Mouse (Mus musculus) ES-Bruce4 (cell line): ENCODE results near the gene Wscd2. TPM values are rescaled to one million over a fixed set of nuclear protein-coding genes. Genes with fewer than 3 reads are reported as not detected.

ENCODE experiments used
- H3K27ac ChIP-seq: 2 replicates; pipeline ENCODE4 v1.5.1; 2012; ENCODE audit warnings: low read length, inconsistent platforms; ENCODE audit not compliant: insufficient read depth
- H3K27me3 ChIP-seq: 2 replicates; pipeline ENCODE4 v1.6.1; 2012; ENCODE audit warnings: mild to moderate bottlenecking, low read length, inconsistent platforms; ENCODE audit not compliant: control insufficient read depth, poor library complexity, insufficient read depth, severe bottlenecking
- H3K36me3 ChIP-seq: 2 replicates; pipeline ENCODE4 v1.6.1; 2012; ENCODE audit warnings: inconsistent platforms, mild to moderate bottlenecking, low read length, moderate library complexity; ENCODE audit not compliant: control insufficient read depth, poor library complexity, insufficient read depth, severe bottlenecking
- H3K4me1 ChIP-seq: one replicate; pipeline ENCODE4 v1.8.1; 2011; ENCODE audit warnings: low read length; ENCODE audit not compliant: control insufficient read depth, insufficient read depth
- H3K4me3 ChIP-seq: 2 replicates; pipeline ENCODE4 v1.5.1; 2011; ENCODE audit warnings: low read depth, mild to moderate bottlenecking, low read length
- H3K9ac ChIP-seq: 2 replicates; pipeline ENCODE4 v1.6.1; 2012; ENCODE audit warnings: low read depth, mild to moderate bottlenecking, inconsistent platforms; ENCODE audit not compliant: poor library complexity, severe bottlenecking
- H3K9me3 ChIP-seq: replicated peaks from 2 replicates; pipeline ENCODE4 v1.6.1; 2012; ENCODE audit warnings: mild to moderate bottlenecking, low read length, inconsistent platforms; ENCODE audit not compliant: control insufficient read depth, poor library complexity, insufficient read depth, severe bottlenecking
- CTCF ChIP-seq: IDR thresholded peaks from one replicate; pipeline ENCODE4 v1.8.1; 2011; ENCODE audit warnings: low read depth, low read length
- EP300 ChIP-seq: IDR thresholded peaks from 2 replicates; pipeline ENCODE4 v1.6.1; 2011; ENCODE audit warnings: low read depth, low read length; ENCODE audit not compliant: insufficient read depth
- POLR2A ChIP-seq: IDR thresholded peaks from one replicate; pipeline ENCODE4 v1.8.1; 2011; ENCODE audit warnings: low read length; ENCODE audit not compliant: insufficient read depth
- polyA plus RNA-seq: library from polyadenylated mRNA; stranded (reverse); fragments of >200 nt; gene quantifications from 2 replicates; pipeline ENCODE4 v1.2.4, GENCODE M21; 2011; ENCODE audit warnings: low read depth; ENCODE audit not compliant: missing spikeins, insufficient read depth, insufficient read length

Wscd2 gene
- 2.3 and 3.1 TPM in 2 replicates for polyA plus RNA-seq

GRCm38 (mm10) chr5:113490033-113490432, at the start of gene Wscd2:
Gene Wscd2, plus strand, starts transcription at chr5:113490333.
- Histone ChIP-seq H3K27ac (no peak within 1 kb of the TSS), H3K9me3 (no peaks in the 10 kb centered on the region), H3K36me3 (no peaks in the 10 kb centered on the region), H3K27me3 (no peaks in the 10 kb centered on the region), H3K9ac (peak within 1 kb of the TSS; percentile 49), H3K4me3 (peak within 1 kb of the TSS; percentile 59), H3K4me1 (no peaks in the 10 kb centered on the region)
- TF ChIP-seq CTCF (no peak), POLR2A (no peak), EP300 (no peak)

DNA sequence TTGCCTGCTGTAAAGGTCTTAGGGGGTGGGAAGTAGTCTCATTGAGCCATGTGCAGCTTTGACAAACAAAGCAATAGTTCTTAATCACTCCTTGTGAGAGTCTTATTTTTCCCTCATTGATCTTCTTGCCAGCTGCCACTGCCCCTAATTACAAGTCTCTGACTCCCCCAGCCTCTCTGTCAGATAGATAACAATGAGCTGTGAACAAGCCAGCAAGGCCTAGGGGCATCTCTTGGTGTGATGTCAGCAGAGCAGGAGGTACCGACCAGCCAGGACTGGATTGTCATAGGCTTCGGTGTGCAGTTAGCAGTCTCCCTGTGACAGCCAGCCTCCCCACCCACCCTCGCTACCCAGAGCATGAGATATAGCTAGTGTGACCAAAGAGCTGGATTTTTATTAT, 48.0 kb upstream of the Wscd2 start:
- no peaks in the 10 kb centered on the region for H3K27me3 ChIP-seq
- TF ChIP-seq CTCF = no peak
- TF ChIP-seq POLR2A = no peak
- TF ChIP-seq EP300 = no peak

DNA sequence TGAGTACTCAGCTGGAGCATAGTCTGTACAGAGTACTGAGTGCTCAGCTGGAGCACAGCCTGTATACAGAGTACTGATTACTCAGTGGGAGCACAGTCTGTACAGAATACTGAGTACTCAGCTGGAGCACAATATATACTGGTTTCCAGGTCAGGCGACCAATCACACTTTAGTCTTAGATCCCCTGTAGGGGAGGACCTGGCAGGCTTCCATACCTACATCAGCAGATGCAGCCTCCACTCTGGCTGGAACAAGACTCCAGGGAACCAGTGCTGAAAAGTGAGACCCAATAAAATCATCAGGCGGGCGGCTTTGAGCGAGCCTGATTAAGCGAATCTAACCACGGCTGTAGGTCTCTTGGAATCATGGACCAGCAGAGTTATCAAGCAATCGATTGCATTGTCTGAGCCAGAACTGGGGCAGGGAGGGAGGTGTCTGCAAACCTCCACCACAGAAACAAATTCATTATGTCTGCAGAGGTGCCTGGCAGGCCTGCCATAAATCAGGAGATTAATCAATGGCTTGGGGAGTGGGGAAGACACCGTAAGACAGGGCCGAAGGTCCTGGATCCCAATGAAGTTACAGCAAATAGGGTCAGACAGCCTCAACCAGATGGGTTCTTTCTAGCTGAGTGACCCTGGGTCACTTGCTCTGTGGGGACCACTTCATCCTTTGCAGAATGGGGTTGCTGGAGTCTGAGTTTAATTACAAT, 42.0 kb upstream of the Wscd2 start:
- no peaks in the 10 kb centered on the region for H3K36me3 ChIP-seq
- H3K9ac ChIP-seq = no peak overlapping the region
- TF ChIP-seq POLR2A = no peak
- TF ChIP-seq CTCF = no peak
- TF ChIP-seq EP300 = no peak
- no peaks in the 10 kb centered on the region; the same call in 1 of the 2 replicates for H3K9me3 ChIP-seq
- no peak overlapping the region for H3K27ac ChIP-seq
- H3K27me3 ChIP-seq = no peaks in the 10 kb centered on the region
- peaks cover 4% of the 10 kb centered on the region for H3K4me1 ChIP-seq
- no peak overlapping the region for H3K4me3 ChIP-seq

More for the DNA sequence above, 48.0 kb upstream of the Wscd2 start:
- Histone ChIP-seq H3K27ac (no peak overlapping the region), H3K4me1 (peaks cover 11% of the 10 kb centered on the region), H3K36me3 (no peaks in the 10 kb centered on the region), H3K9me3 (no peaks in the 10 kb centered on the region), H3K9ac (no peak overlapping the region), H3K4me3 (no peak overlapping the region)

DNA sequence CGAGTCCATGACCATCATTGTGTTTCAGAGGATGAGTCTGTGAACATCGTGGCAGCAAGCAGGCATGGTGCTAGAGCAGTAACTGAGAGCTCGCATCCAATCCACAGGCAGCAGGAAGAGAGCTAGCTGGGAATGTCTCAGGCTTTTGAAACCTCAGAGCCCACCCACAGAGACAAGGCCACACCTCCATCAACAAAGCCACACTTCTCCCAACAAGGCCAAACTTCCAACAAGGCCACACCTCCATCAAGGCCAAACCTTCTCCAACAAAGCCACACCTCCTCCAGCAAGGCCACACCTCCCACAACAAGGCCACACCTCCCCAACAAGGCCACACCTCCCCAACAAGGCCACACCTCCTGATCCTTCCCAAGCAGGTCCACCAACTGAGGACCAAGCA, 40.8 kb upstream of the Wscd2 start:
- Histone ChIP-seq H3K4me3 (no peak overlapping the region), H3K36me3 (no peaks in the 10 kb centered on the region), H3K27me3 (no peaks in the 10 kb centered on the region), H3K9me3 (no peaks in the 10 kb centered on the region; the same call in 1 of the 2 replicates), H3K9ac (no peak overlapping the region), H3K27ac (no peak overlapping the region), H3K4me1 (peaks cover 4% of the 10 kb centered on the region)
- no peak for TF ChIP-seq CTCF
- no peak for TF ChIP-seq POLR2A
- no peak for TF ChIP-seq EP300

- H3K36me3 ChIP-seq = no peaks in the 10 kb centered on the region
- no peak overlapping the region for H3K9ac ChIP-seq
- H3K9me3 ChIP-seq = no peaks in the 10 kb centered on the region; the same call in 1 of the 2 replicates
- no peaks in the 10 kb centered on the region for H3K4me1 ChIP-seq
- no peaks in the 10 kb centered on the region for H3K27me3 ChIP-seq
- TF ChIP-seq POLR2A = no peak
- no peak for TF ChIP-seq EP300
- no peak for TF ChIP-seq CTCF
- no peak overlapping the region for H3K4me3 ChIP-seq
- no peak overlapping the region for H3K27ac ChIP-seq
Observed at GRCm38 (mm10) chr5:113452691-113453090, 37.4 kb upstream of the Wscd2 start.

- TF ChIP-seq EP300 (no peak), POLR2A (no peak), CTCF (no peak)
- Histone ChIP-seq H3K27ac (no peak overlapping the region), H3K9ac (no peak overlapping the region), H3K9me3 (no peaks in the 10 kb centered on the region; the same call in 1 of the 2 replicates), H3K4me1 (no peaks in the 10 kb centered on the region), H3K4me3 (no peak overlapping the region), H3K27me3 (no peaks in the 10 kb centered on the region), H3K36me3 (no peaks in the 10 kb centered on the region)
Observed at GRCm38 (mm10) chr5:113453356-113453755, 36.8 kb upstream of the Wscd2 start.
